Mouse (Mus musculus): ENCODE results near the gene Ngly1. TPM values are rescaled to one million over a fixed set of nuclear protein-coding genes. Genes with fewer than 3 reads are reported as not detected.

Gene Ngly1
- polyA plus RNA-seq, 1 experiment from 2014 or later: 38.7 TPM

- 73% methylated on average over 3 of the region's 3 CpGs for WGBS
- no peak overlapping the region for H3K27ac ChIP-seq (ENCODE audit: low read length)
- H3K9me3 ChIP-seq (ENCODE audit: low read length): 0 out of 2 replicates have a peak, but pooled peaks cover 4% of the 10 kb centered on the region
- ATAC-seq (ENCODE audit: low FRiP score, low TSS enrichment): no peak
- no peaks in the 10 kb centered on the region for H3K27me3 ChIP-seq (ENCODE audit: insufficient read depth, low read length)
- no peak overlapping the region for H3K9ac ChIP-seq (replicated peaks; ENCODE audit: low read length)
- H3K4me2 ChIP-seq (replicated peaks; ENCODE audit: low read depth, low read length): no peak overlapping the region
- no peak overlapping the region for H3K4me3 ChIP-seq (ENCODE audit: low read length)
- no peaks in the 10 kb centered on the region for H3K4me1 ChIP-seq (ENCODE audit: insufficient read depth, low read length)
- H3K36me3 ChIP-seq (ENCODE audit: insufficient read depth, low read length): 0 out of 2 replicates have a peak, but pooled peaks cover 2% of the 10 kb centered on the region
Measured at GRCm38 (mm10) chr14:16236466-16236865, 12.6 kb upstream of the Ngly1 start.

- Histone ChIP-seq H3K27me3 (ENCODE audit: insufficient read depth, low read length) (no peaks in the 10 kb centered on the region), H3K4me1 (ENCODE audit: insufficient read depth, low read length) (peaks cover 10% of the 10 kb centered on the region), H3K9me3 (ENCODE audit: low read length) (0 out of 2 replicates have a peak, but pooled peaks cover 2% of the 10 kb centered on the region), H3K4me2 (replicated peaks; ENCODE audit: low read depth, low read length) (peak overlapping the region; percentile 75), H3K9ac (replicated peaks; ENCODE audit: low read length) (no peak overlapping the region), H3K36me3 (ENCODE audit: insufficient read depth, low read length) (0 out of 2 replicates have a peak, but pooled peaks cover 2% of the 10 kb centered on the region), H3K4me3 (ENCODE audit: low read length) (peak overlapping the region; percentile 68), H3K27ac (ENCODE audit: low read length) (no peak overlapping the region)
- ATAC-seq (ENCODE audit: low FRiP score, low TSS enrichment): no peak
- WGBS: 95% methylated on average over 10 of the region's 10 CpGs
Measured at GRCm38 (mm10) chr14:16242193-16242815, 6.8 kb upstream of the Ngly1 start.

- Histone ChIP-seq H3K36me3 (ENCODE audit: insufficient read depth, low read length) (0 out of 2 replicates have a peak, but pooled peaks cover 2% of the 10 kb centered on the region), H3K4me3 (ENCODE audit: low read length) (peak overlapping the region; percentile 68), H3K4me2 (replicated peaks; ENCODE audit: low read depth, low read length) (peak overlapping the region; percentile 75), H3K27me3 (ENCODE audit: insufficient read depth, low read length) (no peaks in the 10 kb centered on the region), H3K9me3 (ENCODE audit: low read length) (no peaks in the 10 kb centered on the region), H3K27ac (ENCODE audit: low read length) (peak overlapping the region; percentile 80), H3K4me1 (ENCODE audit: insufficient read depth, low read length) (peaks cover 10% of the 10 kb centered on the region), H3K9ac (replicated peaks; ENCODE audit: low read length) (peak overlapping the region; percentile 81)
- WGBS: 2% methylated on average over 34 of the region's 34 CpGs
- peak; percentile 93 for ATAC-seq (ENCODE audit: low FRiP score, low TSS enrichment)
Measured at GRCm38 (mm10) chr14:16242947-16243602, 6.0 kb upstream of the Ngly1 start.

GRCm38 (mm10) chr14:16243603-16244209, 5.4 kb upstream of the Ngly1 start:
- Histone ChIP-seq H3K36me3 (ENCODE audit: insufficient read depth, low read length) (0 out of 2 replicates have a peak, but pooled peaks cover 2% of the 10 kb centered on the region), H3K9ac (replicated peaks; ENCODE audit: low read length) (peak overlapping the region; percentile 81), H3K4me3 (ENCODE audit: low read length) (peak overlapping the region; percentile 68), H3K27ac (ENCODE audit: low read length) (peak overlapping the region; percentile 80), H3K4me2 (replicated peaks; ENCODE audit: low read depth, low read length) (peak overlapping the region; percentile 75), H3K9me3 (ENCODE audit: low read length) (no peaks in the 10 kb centered on the region), H3K27me3 (ENCODE audit: insufficient read depth, low read length) (no peaks in the 10 kb centered on the region), H3K4me1 (ENCODE audit: insufficient read depth, low read length) (peaks cover 15% of the 10 kb centered on the region)
- ATAC-seq (ENCODE audit: low FRiP score, low TSS enrichment): peak; percentile 41; the same call in 1 of the 2 replicates
- WGBS: 15% methylated on average over 10 of the region's 10 CpGs

GRCm38 (mm10) chr14:16244370-16244769, 4.7 kb upstream of the Ngly1 start:
- WGBS: 45% methylated on average over 2 of the region's 2 CpGs
- H3K4me3 ChIP-seq (ENCODE audit: low read length): no peak overlapping the region
- H3K9me3 ChIP-seq (ENCODE audit: low read length): no peaks in the 10 kb centered on the region
- H3K36me3 ChIP-seq (ENCODE audit: insufficient read depth, low read length): 0 out of 2 replicates have a peak, but pooled peaks cover 2% of the 10 kb centered on the region
- peaks cover 15% of the 10 kb centered on the region for H3K4me1 ChIP-seq (ENCODE audit: insufficient read depth, low read length)
- no peak overlapping the region for H3K9ac ChIP-seq (replicated peaks; ENCODE audit: low read length)
- no peaks in the 10 kb centered on the region for H3K27me3 ChIP-seq (ENCODE audit: insufficient read depth, low read length)
- H3K4me2 ChIP-seq (replicated peaks; ENCODE audit: low read depth, low read length): no peak overlapping the region
- no peak for ATAC-seq (ENCODE audit: low FRiP score, low TSS enrichment)
- no peak overlapping the region for H3K27ac ChIP-seq (ENCODE audit: low read length)

DNA sequence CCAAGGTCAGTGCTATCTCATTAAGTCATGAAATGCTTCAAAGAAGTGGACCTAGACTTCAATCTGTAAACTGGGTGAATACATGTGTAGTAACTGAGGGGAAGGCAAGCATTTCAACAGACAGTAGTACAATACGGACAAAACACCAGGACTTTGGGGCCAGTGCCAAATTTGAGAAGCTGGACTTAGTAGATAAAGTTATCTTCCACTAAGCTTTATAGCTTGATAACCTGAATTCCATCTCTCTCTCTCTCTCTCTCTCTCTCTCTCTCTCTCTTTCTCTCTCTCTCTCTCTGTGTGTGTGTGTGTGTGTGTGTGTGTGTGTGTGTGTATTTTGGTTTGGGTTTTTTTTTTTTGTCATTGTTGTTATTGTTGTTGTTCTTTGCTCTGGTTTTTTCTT, 4.0 kb upstream of the Ngly1 start:
- Histone ChIP-seq H3K4me2 (replicated peaks; ENCODE audit: low read depth, low read length) (no peak overlapping the region), H3K27me3 (ENCODE audit: insufficient read depth, low read length) (no peaks in the 10 kb centered on the region), H3K9ac (replicated peaks; ENCODE audit: low read length) (no peak overlapping the region), H3K4me3 (ENCODE audit: low read length) (no peak overlapping the region), H3K9me3 (ENCODE audit: low read length) (no peaks in the 10 kb centered on the region), H3K4me1 (ENCODE audit: insufficient read depth, low read length) (peaks cover 18% of the 10 kb centered on the region), H3K36me3 (ENCODE audit: insufficient read depth, low read length) (0 out of 2 replicates have a peak, but pooled peaks cover 2% of the 10 kb centered on the region), H3K27ac (ENCODE audit: low read length) (no peak overlapping the region)
- ATAC-seq (ENCODE audit: low FRiP score, low TSS enrichment): no peak
- 57% methylated on average over 1 of the region's 1 CpGs for WGBS

DNA sequence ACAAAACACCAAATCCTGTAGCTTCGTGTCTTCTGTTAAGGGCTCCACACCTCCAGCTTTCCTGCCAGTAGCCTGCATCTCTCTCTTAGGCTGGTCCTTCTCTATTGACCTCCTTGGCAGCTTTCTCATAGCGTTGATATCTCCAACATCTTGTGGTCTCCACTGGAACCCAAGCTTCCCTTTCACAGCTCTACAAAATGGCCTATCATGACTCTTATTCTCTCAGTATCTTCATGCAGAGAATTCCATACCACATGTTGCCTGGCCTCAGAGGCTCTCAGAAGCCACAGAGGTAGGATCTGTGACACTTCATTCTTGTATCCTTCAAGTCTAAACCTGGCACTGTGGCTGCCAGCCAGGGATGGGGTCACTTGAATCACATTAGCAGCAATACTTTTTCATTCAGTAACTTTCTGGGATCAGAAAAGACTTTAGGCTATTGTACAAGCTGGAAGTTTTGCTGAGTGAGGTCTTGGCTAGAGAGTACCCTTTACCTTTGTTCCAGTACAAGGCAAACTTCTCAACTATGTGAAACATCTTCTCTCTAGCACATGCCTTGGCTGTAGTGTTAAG, 2.7 kb upstream of the Ngly1 start:
- no peak overlapping the region for H3K4me3 ChIP-seq (ENCODE audit: low read length)
- ATAC-seq (ENCODE audit: low FRiP score, low TSS enrichment): no peak

DNA sequence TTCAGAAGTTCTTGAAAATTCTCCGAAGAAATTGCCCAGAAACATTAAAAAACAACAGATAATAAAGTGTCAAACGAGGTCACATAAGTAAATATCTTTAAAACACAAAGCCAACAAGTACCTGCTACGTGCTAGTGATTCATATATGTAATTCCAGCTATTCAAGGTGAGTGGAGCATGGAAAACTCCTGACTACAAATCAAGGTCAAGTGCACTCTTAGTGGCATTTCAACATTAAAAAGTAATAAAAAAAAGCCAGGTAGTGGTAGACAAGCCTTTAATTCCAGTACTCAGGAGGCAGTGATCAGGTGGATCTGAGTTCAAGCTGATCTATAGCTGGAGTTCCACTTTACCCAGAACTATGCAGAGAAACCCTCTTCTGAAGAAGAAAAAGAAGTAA, 945 bp upstream of the Ngly1 start:
- Histone ChIP-seq H3K36me3 (ENCODE audit: insufficient read depth, low read length) (no peaks in the 10 kb centered on the region), H3K4me1 (ENCODE audit: insufficient read depth, low read length) (peaks cover 15% of the 10 kb centered on the region), H3K4me2 (replicated peaks; ENCODE audit: low read depth, low read length) (peak overlapping the region; percentile 72; the same call in 1 of the 2 replicates), H3K27me3 (ENCODE audit: insufficient read depth, low read length) (no peaks in the 10 kb centered on the region), H3K9me3 (ENCODE audit: low read length) (no peaks in the 10 kb centered on the region), H3K27ac (ENCODE audit: low read length) (no peak overlapping the region), H3K9ac (replicated peaks; ENCODE audit: low read length) (0 out of 2 replicates have a peak overlapping the region, but pooled peaks have one; percentile 44), H3K4me3 (ENCODE audit: low read length) (peak overlapping the region; percentile 66; the same call in 1 of the 2 replicates)
- 70% methylated on average over 3 of the region's 3 CpGs for WGBS
- no peak for ATAC-seq (ENCODE audit: low FRiP score, low TSS enrichment)

More for the DNA sequence above, 2.7 kb upstream of the Ngly1 start:
- WGBS: 98% methylated on average over 2 of the region's 2 CpGs
- no peak overlapping the region for H3K9ac ChIP-seq (replicated peaks; ENCODE audit: low read length)
- no peak overlapping the region for H3K27ac ChIP-seq (ENCODE audit: low read length)
- no peaks in the 10 kb centered on the region for H3K9me3 ChIP-seq (ENCODE audit: low read length)
- peaks cover 20% of the 10 kb centered on the region for H3K4me1 ChIP-seq (ENCODE audit: insufficient read depth, low read length)
- no peak overlapping the region for H3K4me2 ChIP-seq (replicated peaks; ENCODE audit: low read depth, low read length)
- no peaks in the 10 kb centered on the region for H3K36me3 ChIP-seq (ENCODE audit: insufficient read depth, low read length)
- H3K27me3 ChIP-seq (ENCODE audit: insufficient read depth, low read length): no peaks in the 10 kb centered on the region

GRCm38 (mm10) chr14:16248603-16249157, 400 bp upstream of the Ngly1 start:
- Histone ChIP-seq H3K4me1 (ENCODE audit: insufficient read depth, low read length) (peaks cover 14% of the 10 kb centered on the region), H3K9me3 (ENCODE audit: low read length) (no peaks in the 10 kb centered on the region), H3K36me3 (ENCODE audit: insufficient read depth, low read length) (no peaks in the 10 kb centered on the region), H3K4me2 (replicated peaks; ENCODE audit: low read depth, low read length) (peak overlapping the region; percentile 72), H3K9ac (replicated peaks; ENCODE audit: low read length) (peak overlapping the region; percentile 93), H3K27me3 (ENCODE audit: insufficient read depth, low read length) (no peaks in the 10 kb centered on the region), H3K4me3 (ENCODE audit: low read length) (peak overlapping the region; percentile 66), H3K27ac (ENCODE audit: low read length) (no peak overlapping the region)
- 10% methylated on average over 9 of the region's 9 CpGs for WGBS
- ATAC-seq (ENCODE audit: low FRiP score, low TSS enrichment): peak; percentile 28
